Mouse (Mus musculus): ENCODE data around the gene Krtap1-4. TPM values are rescaled to one million over a fixed set of nuclear protein-coding genes. Genes with fewer than 3 reads are reported as not detected.
"Not testable (repeated sequence)": the region's sequence is repeated elsewhere in the genome, so short reads cannot be mapped to it uniquely, and the experiment has no call there.

Gene Krtap1-4
- not detected for total RNA-seq (2021)
- long read RNA-seq, experiment 1 = 0 reads
- long read RNA-seq, experiment 2 = 0 reads

DNA sequence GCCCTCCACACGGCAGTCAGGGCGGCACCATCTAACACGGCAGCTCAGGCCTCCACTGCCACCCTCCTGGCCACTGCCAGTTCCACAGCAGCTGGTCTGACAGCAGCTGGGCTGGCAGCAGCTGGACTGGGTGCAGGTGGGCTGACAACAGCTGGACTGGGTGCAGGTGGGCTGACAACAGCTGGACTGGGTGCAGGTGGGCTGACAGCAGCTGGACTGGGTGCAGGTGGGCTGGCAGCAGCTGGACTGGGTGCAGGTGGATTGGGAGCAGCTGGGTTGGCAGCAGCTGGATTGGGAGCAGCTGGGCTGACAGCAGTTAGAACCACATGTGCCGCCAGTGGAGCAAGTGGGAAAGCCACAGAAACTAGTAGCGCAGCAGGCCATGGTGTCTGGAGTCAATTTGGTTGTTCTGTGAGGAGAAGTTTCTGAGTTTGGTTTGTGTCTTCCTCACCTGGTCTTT is at the start of gene Krtap1-4:
Gene Krtap1-4 (minus strand): TSS at position 410 of the 460 bp plus-strand sequence.
- no peak for TF ChIP-seq CTCF (IDR thresholded peaks at IDR 0.05)
- no peak for DNase-seq (ENCODE audit: extremely low spot score in 1 of 2, low spot score in 2 of 2)
- Histone ChIP-seq H3K27ac (no peak within 1 kb of the TSS), H3K4me3 (no peak within 1 kb of the TSS)
- intact Hi-C loops (cut with DNase I) = no loop called here

DNA sequence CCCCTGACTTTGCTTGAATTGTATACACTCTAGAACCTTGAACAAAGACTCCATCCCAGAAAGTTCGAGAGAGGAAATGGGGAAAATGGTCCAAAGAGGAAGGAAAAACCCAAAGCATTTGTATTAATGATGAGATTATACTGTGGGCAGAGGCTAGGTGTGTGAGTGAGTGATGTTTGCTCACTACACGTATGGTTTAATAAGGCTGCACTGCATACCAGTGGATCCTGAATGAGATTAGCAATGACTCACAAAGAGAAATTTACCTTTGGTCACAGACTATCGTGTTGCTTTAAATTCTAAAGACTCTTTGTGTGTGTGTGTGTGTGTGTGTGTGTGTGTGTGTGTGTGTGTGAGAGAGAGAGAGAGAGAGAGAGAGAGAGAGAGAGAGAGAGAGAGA is 47.4 kb upstream of the Krtap1-4 start:
- no peak overlapping the region for H3K4me3 ChIP-seq
- intact Hi-C loops (cut with DNase I) = loop anchor here (5.0 kb wide), 2 partner anchors 74 to 164 kb away; partner anchors contain the start of genes Gm11939 and Krtap3-2
- DNase-seq (ENCODE audit: extremely low spot score in 1 of 2, low spot score in 2 of 2) = no peak
- no peak for TF ChIP-seq CTCF (IDR thresholded peaks at IDR 0.05)
- no peak overlapping the region for H3K27ac ChIP-seq

DNA sequence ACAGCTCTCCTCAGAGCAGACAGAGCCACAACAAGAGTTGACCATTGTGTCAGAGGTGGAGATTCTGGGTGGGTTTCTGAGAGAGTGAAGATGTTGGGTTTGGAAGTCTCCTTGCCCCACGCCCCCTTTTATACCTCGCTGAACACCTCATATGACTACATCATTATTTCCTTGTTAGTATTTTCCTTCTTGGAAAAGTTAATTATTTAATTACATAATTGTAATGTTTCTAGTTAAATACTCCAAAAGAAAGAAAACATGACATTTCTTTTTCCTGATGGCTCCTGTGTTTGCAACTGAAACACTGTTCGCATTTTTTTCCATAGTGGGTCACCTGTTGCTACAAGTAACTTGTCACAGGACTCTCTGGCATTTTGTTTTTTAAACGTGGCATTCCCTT is 44.7 kb upstream of the Krtap1-4 start, which contains the start of gene Krtap4-1:
Gene Krtap4-1 (minus strand): TSS at position 101 of the 400 bp plus-strand sequence.
- no peak within 1 kb of the TSS for H3K4me3 ChIP-seq
- TF ChIP-seq CTCF (IDR thresholded peaks at IDR 0.05) = no peak
- intact Hi-C loops (cut with DNase I) = no loop called here
- H3K27ac ChIP-seq = no peak within 1 kb of the TSS
- no peak for DNase-seq (ENCODE audit: extremely low spot score in 1 of 2, low spot score in 2 of 2)

- DNase-seq (ENCODE audit: extremely low spot score in 1 of 2, low spot score in 2 of 2) = no peak
- Histone ChIP-seq H3K4me3 (no peak within 1 kb of the TSS), H3K27ac (no peak within 1 kb of the TSS)
- intact Hi-C loops (cut with DNase I) = no loop called here
- TF ChIP-seq CTCF (IDR thresholded peaks at IDR 0.05) = no peak
Observed at GRCm38 (mm10) chr11:99620335-99620734, 36.9 kb upstream of the Krtap1-4 start, which contains the start of gene Gm11562. Gene Gm11562, minus strand, starts transcription at chr11:99620435.

DNA sequence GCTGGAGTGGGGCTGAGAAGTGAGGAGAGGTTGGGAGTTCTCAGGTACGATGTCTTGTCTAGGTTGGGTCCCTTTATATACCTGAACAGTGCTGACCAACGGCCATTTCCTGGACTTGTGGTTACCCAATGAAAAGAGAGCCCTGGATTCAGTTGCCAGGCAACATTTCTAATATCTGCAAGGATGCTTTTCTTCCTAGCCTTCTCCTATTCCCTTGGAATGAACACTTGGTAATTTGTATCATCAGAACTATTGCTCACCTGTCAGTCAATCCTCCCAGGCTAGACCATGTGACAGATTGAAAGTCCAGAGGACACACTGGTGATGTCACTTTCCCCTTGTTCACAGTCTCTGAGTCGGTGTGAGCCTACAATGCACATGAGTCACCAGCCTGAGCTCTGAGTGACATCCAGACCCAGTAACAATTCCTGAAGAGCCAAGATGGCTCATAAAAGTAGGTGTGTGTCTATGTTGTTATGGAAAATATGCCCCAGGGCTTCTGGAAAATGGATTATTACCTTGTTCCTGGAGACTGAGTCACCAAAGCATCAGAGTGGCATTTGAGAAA is 31.4 kb upstream of the Krtap1-4 start, which contains the start of gene Krtap2-4:
Gene Krtap2-4 (minus strand): TSS at position 51 of the 568 bp plus-strand sequence.
- TF ChIP-seq CTCF (IDR thresholded peaks at IDR 0.05) = no peak

DNA sequence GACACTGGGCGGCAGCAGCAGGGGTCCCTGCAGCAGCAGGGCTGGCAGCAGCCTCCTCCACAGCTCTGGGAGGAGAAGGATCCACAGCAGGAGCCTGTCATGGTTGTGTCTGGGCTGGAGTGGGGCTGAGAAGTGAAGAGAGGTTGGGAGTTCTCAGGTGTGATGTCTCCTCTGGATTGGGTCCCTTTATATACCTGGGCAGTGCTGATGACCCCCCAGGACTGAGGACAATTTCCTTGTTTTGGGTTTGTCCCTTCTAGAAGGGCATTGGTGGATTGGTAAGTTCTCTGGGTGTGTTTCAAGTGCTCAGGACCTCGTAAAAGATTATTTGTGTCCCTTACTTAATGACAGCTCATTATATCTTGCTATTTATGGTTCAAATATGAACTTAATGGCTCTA is 26.6 kb upstream of the Krtap1-4 start, which contains the start of gene Gm11937:
Gene Gm11937 (minus strand): TSS at position 101 of the 400 bp plus-strand sequence.
- peak within 1 kb of the TSS; percentile 53; the same call in 1 of the 2 replicates for H3K27ac ChIP-seq
- DNase-seq (ENCODE audit: extremely low spot score in 1 of 2, low spot score in 2 of 2); H3K4me3 ChIP-seq; intact Hi-C loops (cut with DNase I): not testable (repeated sequence)

More for the DNA sequence above, 31.4 kb upstream of the Krtap1-4 start, which contains the start of gene Krtap2-4:
- no peak within 1 kb of the TSS for H3K27ac ChIP-seq
- H3K4me3 ChIP-seq = no peak within 1 kb of the TSS
- intact Hi-C loops (cut with DNase I) = no loop called here
- no peak for DNase-seq (ENCODE audit: extremely low spot score in 1 of 2, low spot score in 2 of 2)

DNA sequence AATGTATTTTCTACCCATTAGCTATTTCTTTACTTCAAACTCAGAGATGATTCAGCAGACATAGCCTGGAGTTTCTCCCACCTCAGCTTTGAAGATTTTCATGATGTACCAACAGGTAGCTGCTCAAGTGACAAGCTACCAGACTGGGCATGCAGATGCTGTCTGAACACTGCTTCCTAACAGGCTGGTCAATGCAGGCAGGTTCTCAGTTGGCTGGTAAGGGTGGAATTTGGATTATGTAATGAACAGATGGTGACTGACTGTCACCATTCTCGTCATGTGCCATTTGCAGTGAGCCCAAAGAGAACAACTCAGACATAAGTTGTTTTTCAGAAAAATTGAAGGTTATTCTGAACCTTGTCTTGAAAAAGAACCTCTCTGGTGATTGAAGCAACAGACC is 25.7 kb upstream of the Krtap1-4 start:
- Histone ChIP-seq H3K4me3 (no peak overlapping the region), H3K27ac (no peak overlapping the region; the same call in 1 of the 2 replicates)
- no peak for TF ChIP-seq CTCF (IDR thresholded peaks at IDR 0.05)
- intact Hi-C loops (cut with DNase I) = no loop called here
- DNase-seq (ENCODE audit: extremely low spot score in 1 of 2, low spot score in 2 of 2) = peak; percentile 16 to 32

GRCm38 (mm10) chr11:99603208-99603607 is 19.8 kb upstream of the Krtap1-4 start, which contains the start of gene Gm11938:
Gene Gm11938, minus strand, starts transcription at chr11:99603308.
- H3K4me3 ChIP-seq; intact Hi-C loops (cut with DNase I): not testable (repeated sequence)

GRCm38 (mm10) chr11:99597742-99598141 is 14.3 kb upstream of the Krtap1-4 start, which contains the start of gene Krtap9-3:
Gene Krtap9-3, minus strand, starts transcription at chr11:99598105.
- intact Hi-C loops (cut with DNase I); H3K27ac ChIP-seq; DNase-seq (ENCODE audit: extremely low spot score in 1 of 2, low spot score in 2 of 2); H3K4me3 ChIP-seq: not testable (repeated sequence)

More at GRCm38 (mm10) chr11:99603208-99603607, 19.8 kb upstream of the Krtap1-4 start, which contains the start of gene Gm11938:
- not testable (repeated sequence) for DNase-seq (ENCODE audit: extremely low spot score in 1 of 2, low spot score in 2 of 2); H3K27ac ChIP-seq

- TF ChIP-seq CTCF (IDR thresholded peaks at IDR 0.05) = no peak
- Histone ChIP-seq H3K4me3 (no peak within 1 kb of the TSS), H3K27ac (no peak within 1 kb of the TSS)
- no peak for DNase-seq (ENCODE audit: extremely low spot score in 1 of 2, low spot score in 2 of 2)
- intact Hi-C loops (cut with DNase I) = no loop called here
Observed at GRCm38 (mm10) chr11:99590981-99591380, 7.5 kb upstream of the Krtap1-4 start, which contains the start of gene Krtap1-3. Gene Krtap1-3, minus strand, starts transcription at chr11:99591339.

- Histone ChIP-seq H3K4me3 (no peak overlapping the region), H3K27ac (no peak overlapping the region)
- intact Hi-C loops (cut with DNase I) = no loop called here
- no peak for DNase-seq (ENCODE audit: extremely low spot score in 1 of 2, low spot score in 2 of 2)
- TF ChIP-seq CTCF (IDR thresholded peaks at IDR 0.05) = no peak
Observed at GRCm38 (mm10) chr11:99585096-99585495, 1.6 kb upstream of the Krtap1-4 start.

- no peak for TF ChIP-seq CTCF (IDR thresholded peaks at IDR 0.05)
- Histone ChIP-seq H3K27ac (no peak overlapping the region), H3K4me3 (no peak overlapping the region)
- intact Hi-C loops (cut with DNase I) = no loop called here
- DNase-seq (ENCODE audit: extremely low spot score in 1 of 2, low spot score in 2 of 2) = no peak
Observed at GRCm38 (mm10) chr11:99581564-99581963, 1.9 kb downstream of the Krtap1-4 start.
